ENCODE assay signal across 8 mouse cellular contexts in the genomic region with DNA sequence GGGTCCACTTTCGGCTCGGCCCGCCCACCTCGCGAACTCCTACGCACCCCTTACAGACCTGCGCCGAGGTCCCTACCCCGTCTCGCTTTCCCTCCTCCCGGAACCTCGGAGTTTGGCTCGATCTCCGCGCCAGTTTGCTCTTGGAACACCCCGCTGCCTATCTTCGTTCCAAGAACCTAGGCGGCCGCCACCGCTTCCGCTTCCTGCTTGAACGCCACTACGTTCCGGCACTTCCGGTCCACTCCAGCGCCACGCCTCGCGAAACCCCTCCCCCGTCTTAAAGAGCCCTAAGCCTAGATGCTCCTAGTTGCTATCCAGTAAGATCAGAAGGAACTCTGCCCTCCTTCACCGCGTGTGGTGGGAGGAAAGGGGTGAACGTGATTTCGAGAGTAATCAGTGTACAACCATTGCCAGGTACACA. TPM values are rescaled to one million over a fixed set of nuclear protein-coding genes. Genes with fewer than 3 reads are reported as not detected.
DNase-seq lines count a peak whose midpoint lies in the region; ATAC-seq and TF ChIP-seq lines count a peak whose summit lies in the region.

Gene 2310011J03Rik (minus strand): TSS at position 198 of the 421 bp plus-strand sequence.

- H3K27ac ChIP-seq in heart, embryonic 11.5 days (ENCODE audit: low read depth, low read length): peak within 1 kb of the TSS; percentile 68
- H3K27ac ChIP-seq in kidney, embryonic 16.5 days (ENCODE audit: low read length): peak within 1 kb of the TSS; percentile 56; the same call in 1 of the 2 replicates
- H3K27ac ChIP-seq in liver, adult 2 months (replicated peaks; ENCODE audit: insufficient read depth, low read depth, low read length): peak within 1 kb of the TSS; percentile 65

- peak; percentile 61; the same call in 1 of the 2 replicates for TF ChIP-seq POLR2A in liver, adult 2 months (IDR thresholded peaks at IDR 0.05; ENCODE audit: extremely low read depth, insufficient read depth, low read length)
- TF ChIP-seq POLR2A in myocyte (IDR thresholded peaks at IDR 0.05; ENCODE audit: insufficient read length, low read depth): peak; percentile 63

- H3K79me2 ChIP-seq in liver, adult 2 months (ENCODE audit: control insufficient read depth, insufficient read depth, low read length): peaks cover 2% of the 10 kb centered on the region; the same call in 1 of the 2 replicates
- H3K79me2 ChIP-seq in myocyte (ENCODE audit: control insufficient read depth, insufficient read depth): peaks cover 10% of the 10 kb centered on the region

- peak within 1 kb of the TSS; percentile 88 for H3K4me2 ChIP-seq in heart, embryonic 11.5 days
- peak within 1 kb of the TSS; percentile 87 for H3K4me2 ChIP-seq in kidney, embryonic 16.5 days (replicated peaks; ENCODE audit: low read depth, low read length)
- H3K4me2 ChIP-seq in myocyte (ENCODE audit: low read depth): peak within 1 kb of the TSS; percentile 96

- peak; percentile 75 for ATAC-seq in erythroblast, adult 5-6 weeks (replicated peaks; ENCODE audit: low FRiP score, poor library complexity, severe bottlenecking)
- ATAC-seq in heart, embryonic 11.5 days (replicated peaks; ENCODE audit: insufficient number of reproducible peaks, low FRiP score, low TSS enrichment): no peak
- peak; percentile 44 for ATAC-seq in kidney, embryonic 16.5 days (ENCODE audit: low FRiP score, low TSS enrichment)

- H3K9ac ChIP-seq in heart, embryonic 11.5 days (ENCODE audit: low read depth, low read length): peak within 1 kb of the TSS; percentile 87
- peak within 1 kb of the TSS; percentile 84 for H3K9ac ChIP-seq in kidney, embryonic 16.5 days (replicated peaks; ENCODE audit: low read length)
- H3K9ac ChIP-seq in liver, adult 2 months (ENCODE audit: low read depth, low read length): peak within 1 kb of the TSS; percentile 81

- peak within 1 kb of the TSS; percentile 88 for H3K4me3 ChIP-seq in heart, embryonic 11.5 days (ENCODE audit: low read depth, low read length)
- peak within 1 kb of the TSS; percentile 86 for H3K4me3 ChIP-seq in kidney, embryonic 16.5 days (ENCODE audit: low read length)
- peak within 1 kb of the TSS; percentile 82 for H3K4me3 ChIP-seq in liver, adult 2 months (ENCODE audit: insufficient read depth, low read depth, low read length)
- H3K4me3 ChIP-seq in myocyte: peak within 1 kb of the TSS; percentile 79

- peaks cover 53% of the 10 kb centered on the region for H3K27me3 ChIP-seq in heart, embryonic 11.5 days (ENCODE audit: control insufficient read depth, insufficient read depth, low read length)
- peaks cover 23% of the 10 kb centered on the region for H3K27me3 ChIP-seq in kidney, embryonic 16.5 days (ENCODE audit: insufficient read depth, low read length)
- peaks cover 4% of the 10 kb centered on the region; the same call in 1 of the 2 replicates for H3K27me3 ChIP-seq in liver, adult 2 months (ENCODE audit: control insufficient read depth, insufficient read depth, low read length)
- H3K27me3 ChIP-seq in myocyte (ENCODE audit: control insufficient read depth, insufficient read depth, insufficient read length): no peaks in the 10 kb centered on the region
- H3K27me3 ChIP-seq in splenic B cell, adult 2 months (ENCODE audit: control insufficient read depth, insufficient read depth, low read length, poor library complexity, severe bottlenecking): no peaks in the 10 kb centered on the region

- H3K9me3 ChIP-seq in heart, embryonic 11.5 days (replicated peaks; ENCODE audit: control insufficient read depth, low read length): no peaks in the 10 kb centered on the region
- no peaks in the 10 kb centered on the region for H3K9me3 ChIP-seq in kidney, embryonic 16.5 days (ENCODE audit: low read length)

- TF ChIP-seq CTCF in liver, adult 2 months (IDR thresholded peaks at IDR 0.05; ENCODE audit: low read depth, low read length): no peak

- peak within 1 kb of the TSS; percentile 26 for H3ac ChIP-seq in myocyte (ENCODE audit: control insufficient read depth, insufficient read length)

- WGBS in heart, embryonic 11.5 days (ENCODE audit: insufficient replicate concordance): under 1% methylated on average over 34 of the region's 34 CpGs
- WGBS in kidney, embryonic 16.5 days: under 1% methylated on average over 34 of the region's 34 CpGs
- WGBS in liver, adult 2 months: 2% methylated on average over 34 of the region's 34 CpGs

- peaks cover 5% of the 10 kb centered on the region; the same call in 1 of the 2 replicates for H3K36me3 ChIP-seq in heart, embryonic 11.5 days (ENCODE audit: control insufficient read depth, insufficient read depth, low read length)
- 0 out of 2 replicates have a peak, but pooled peaks cover 4% of the 10 kb centered on the region for H3K36me3 ChIP-seq in kidney, embryonic 16.5 days (ENCODE audit: insufficient read depth, low read length)
- H3K36me3 ChIP-seq in liver, adult 2 months (ENCODE audit: control insufficient read depth, insufficient read depth, low read length): no peaks in the 10 kb centered on the region
- no peaks in the 10 kb centered on the region for H3K36me3 ChIP-seq in myocyte (ENCODE audit: control insufficient read depth, insufficient read depth)
- no peaks in the 10 kb centered on the region; the same call in 1 of the 2 replicates for H3K36me3 ChIP-seq in splenic B cell, adult 2 months (ENCODE audit: control insufficient read depth, insufficient read depth, low read length, poor library complexity, severe bottlenecking)

- peaks cover 36% of the 10 kb centered on the region for H3K4me1 ChIP-seq in heart, embryonic 11.5 days (ENCODE audit: control insufficient read depth, insufficient read depth, low read length)
- peaks cover 25% of the 10 kb centered on the region for H3K4me1 ChIP-seq in kidney, embryonic 16.5 days (ENCODE audit: insufficient read depth, low read length)
- H3K4me1 ChIP-seq in liver, adult 2 months (ENCODE audit: control insufficient read depth, insufficient read depth, low read length): peaks cover 13% of the 10 kb centered on the region

- DNase-seq in A20 (ENCODE audit: low read depth, low spot score): peak; percentile 96
- DNase-seq in brain, adult 2 months (ENCODE audit: low read depth, low spot score): peak; percentile 97
- DNase-seq in liver, adult 2 months (ENCODE audit: extremely low read depth, low read depth, low spot score): peak; percentile 87
- DNase-seq in splenic B cell, adult 2 months (ENCODE audit: low read depth, low spot score): peak; percentile 91

TF ChIP-seq in myocyte, 11 proteins besides CTCF, POLR2A, EP300 and RAD21:
- no peak for TF ChIP-seq SRF (IDR thresholded peaks at IDR 0.05; ENCODE audit: control insufficient read depth, insufficient read length, low read depth)
- no peak for TF ChIP-seq USF1 (IDR thresholded peaks at IDR 0.05; ENCODE audit: low read depth)
- TF ChIP-seq POLR2AphosphoS2 (IDR thresholded peaks at IDR 0.05; ENCODE audit: insufficient read length, low read depth): peak; percentile 42

RNA-seq across cellular contexts. Expression of gene 2310011J03Rik, which starts in this region (rescaled TPM):
- total RNA-seq in erythroblast, adult 5-6 weeks (2015; ENCODE audit: low replicate concordance): 6.1 and 12.7 TPM in 2 replicates
- total RNA-seq in erythroblast, adult 5-6 weeks (2017; ENCODE audit: low replicate concordance): 3.5 and 3.7 TPM in 2 replicates
- polyA plus RNA-seq in heart, embryonic 11.5 days (2014; fragmentation: Nextera tagmentation; extraction: Ambion mirVana): 29.7 and 31.0 TPM in 2 replicates
- polyA plus RNA-seq in kidney, embryonic 16.5 days (2015; fragmentation: Nextera tagmentation; extraction: Ambion mirVana): 52.9 and 54.8 TPM in 2 replicates
- total RNA-seq in liver, adult 2 months (2014; rRNA removed): 10.4 and 12.4 TPM in 2 replicates
- 25.4 and 25.5 TPM in 2 replicates for polyA plus RNA-seq in liver, adult 2 months (2012; rRNA removed)
- 44.0 TPM for polyA plus RNA-seq in myocyte (2012; fragmentation: generic; extraction: Trizol)
